Mouse (Mus musculus) layer of hippocampus, adult 2 months (tissue): ENCODE data around the gene Tkt. TPM values are rescaled to one million over a fixed set of nuclear protein-coding genes. Genes with fewer than 3 reads are reported as not detected.
"Not testable (repeated sequence)": the region's sequence is repeated elsewhere in the genome, so short reads cannot be mapped to it uniquely, and the experiment has no call there.

ENCODE experiments used
- DNase-seq, 2 experiments: peaks; one replicate each; pipeline ENCODE4 v3.0.0; 2022; ENCODE audit warnings: low spot score in 2 of 2
- H3K27ac ChIP-seq: fragments of 200-600 bp; 2 replicates; pipeline ENCODE4 v1.8.1; 2022
- H3K4me3 ChIP-seq: fragments of 200-600 bp; 2 replicates; pipeline ENCODE4 v1.8.1; 2022; ENCODE audit warnings: mild to moderate bottlenecking
- CTCF ChIP-seq: fragments of 200-600 bp; conservative IDR thresholded peaks from 2 replicates; pipeline ENCODE4 v1.8.1; 2022; ENCODE audit warnings: antibody characterized with exemption, mild to moderate bottlenecking, moderate library complexity
- total RNA-seq, 2 experiments: library from RNA; stranded (reverse); gene quantifications; 2 replicates each; pipeline ENCODE4 v1.2.3; 2021

Tkt gene
- total RNA-seq, 2 experiments from 2014 or later: 162 to 164 TPM

DNA sequence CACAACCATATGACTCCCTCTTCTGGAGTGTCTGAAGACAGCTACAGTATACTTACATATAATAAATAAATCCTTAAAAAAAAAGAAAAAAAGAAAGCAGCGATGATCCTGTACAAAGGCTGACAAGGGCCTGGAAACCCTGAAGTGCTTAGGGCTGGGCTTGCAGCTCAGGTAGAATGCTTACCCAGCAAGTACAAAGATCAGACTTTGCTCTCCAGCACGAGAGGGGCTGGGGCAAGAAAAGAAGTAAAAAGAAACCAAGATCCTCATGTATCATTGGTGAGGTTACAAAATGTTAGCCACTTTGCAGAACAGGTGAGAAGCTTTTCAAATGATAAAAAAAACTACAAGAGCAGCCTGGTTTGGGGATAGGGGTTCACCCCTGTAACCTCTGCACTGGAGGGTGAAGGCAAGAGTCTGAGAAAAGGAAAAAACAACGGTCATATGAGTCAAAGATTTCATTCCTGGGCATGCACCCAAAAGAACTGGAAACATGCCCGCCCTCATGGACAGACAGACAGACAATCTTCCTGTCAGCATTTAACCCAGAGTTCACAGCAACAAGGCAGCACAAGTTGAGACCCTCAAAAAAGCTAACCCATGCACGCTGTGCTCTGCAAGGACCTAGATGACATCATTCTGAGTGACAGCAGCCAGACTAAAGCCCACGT, 14.2 kb upstream of the Tkt start:
- no peak for DNase-seq
- Histone ChIP-seq H3K4me3 (no peak overlapping the region), H3K27ac (no peak overlapping the region)
- TF ChIP-seq CTCF: no peak

DNA sequence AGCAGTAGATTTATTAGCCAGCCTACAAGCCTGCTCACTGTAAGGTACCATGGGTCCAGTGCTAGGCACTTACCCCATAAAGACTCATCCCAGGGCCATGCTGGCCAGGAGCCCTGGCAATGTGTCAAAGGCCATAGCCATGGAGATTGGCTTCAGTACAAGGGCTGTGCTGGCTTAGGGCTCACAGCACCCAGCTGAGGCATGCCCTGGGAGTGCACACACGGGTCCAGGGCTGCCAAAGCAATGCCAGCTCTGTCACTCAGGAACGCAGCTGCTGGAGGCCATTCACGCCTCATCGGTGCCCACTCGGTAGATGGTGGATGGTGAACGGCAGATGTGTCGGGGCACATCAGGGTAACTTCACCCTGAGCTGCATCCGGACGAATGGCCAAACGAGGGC, 6.6 kb upstream of the Tkt start:
- peak; percentile 16; the same call in 1 of the 2 replicates for TF ChIP-seq CTCF
- DNase-seq: peak; percentile 65 to 76
- H3K27ac ChIP-seq: peak overlapping the region; percentile 77

GRCm38 (mm10) chr14:30543331-30543730, 4.8 kb upstream of the Tkt start:
- H3K27ac ChIP-seq, DNase-seq, H3K4me3 ChIP-seq: not testable (repeated sequence)

More for the DNA sequence above, 6.6 kb upstream of the Tkt start:
- no peak overlapping the region; the same call in 1 of the 2 replicates for H3K4me3 ChIP-seq

DNA sequence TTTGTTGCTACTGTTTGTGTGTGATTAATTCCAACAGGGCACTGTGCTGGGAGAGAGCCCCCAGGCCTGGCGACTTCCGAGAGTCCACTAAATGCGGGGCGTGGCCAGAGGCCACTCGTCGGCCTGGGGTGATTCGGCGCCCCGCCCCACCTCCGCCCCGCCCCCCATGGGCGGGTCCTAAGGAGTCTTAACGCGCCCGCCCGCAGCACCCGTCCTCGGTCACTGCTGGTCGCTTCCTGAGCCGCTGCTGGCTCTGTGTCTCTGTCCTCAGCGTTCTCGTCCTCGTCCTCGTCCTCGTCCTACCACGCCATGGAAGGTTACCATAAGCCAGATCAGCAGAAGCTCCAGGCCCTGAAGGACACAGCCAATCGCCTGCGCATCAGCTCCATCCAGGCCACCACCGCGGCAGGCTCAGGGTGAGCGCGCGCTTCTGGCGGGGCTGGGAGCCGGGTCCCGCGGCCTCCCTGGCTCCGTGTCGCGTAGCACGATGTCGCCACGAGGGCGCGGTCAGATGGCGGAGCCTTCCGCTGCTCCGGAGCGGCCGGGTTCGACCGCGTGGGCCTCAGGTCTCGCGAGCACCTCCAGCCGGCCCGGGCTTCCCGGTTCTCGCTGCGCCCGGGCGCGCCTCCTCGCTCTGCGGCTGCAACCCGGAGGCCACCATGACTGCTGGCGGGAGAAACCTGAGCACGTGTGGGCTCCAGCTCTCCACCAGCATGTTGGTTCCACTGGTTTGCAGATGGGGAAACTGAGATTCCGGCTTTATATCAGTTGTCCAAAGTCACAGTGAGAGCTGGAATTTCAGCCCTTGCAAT, 1.0 kb downstream of the Tkt start:
- Histone ChIP-seq H3K27ac (peak overlapping the region; percentile 94), H3K4me3 (peak overlapping the region; percentile 93)
- TF ChIP-seq CTCF: no peak
- peak; percentile 91 for DNase-seq

DNA sequence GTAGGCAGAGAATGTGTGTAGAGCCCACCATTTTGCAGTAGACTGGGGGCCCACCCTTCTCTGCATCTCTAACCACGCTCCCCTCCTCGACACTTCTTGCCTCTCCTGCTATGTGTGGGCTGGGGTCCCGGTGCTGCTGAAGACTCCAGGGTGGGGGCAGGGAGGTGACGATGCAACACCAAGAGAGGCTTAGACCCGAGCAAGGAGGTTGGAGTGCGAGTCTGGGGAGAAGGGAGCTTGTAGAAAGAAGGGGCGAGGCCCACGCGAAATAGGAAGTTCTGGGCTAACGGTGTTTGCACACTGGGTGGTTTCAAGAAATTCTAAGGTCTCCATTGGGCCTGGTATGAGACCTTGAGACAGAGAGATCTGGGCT, 1.6 kb downstream of the Tkt start:
- TF ChIP-seq CTCF: no peak
- no peak for DNase-seq
- Histone ChIP-seq H3K27ac (peak overlapping the region; percentile 94), H3K4me3 (peak overlapping the region; percentile 93)

- no peak for DNase-seq
Measured at GRCm38 (mm10) chr14:30550232-30551070, 2.3 kb downstream of the Tkt start.

DNA sequence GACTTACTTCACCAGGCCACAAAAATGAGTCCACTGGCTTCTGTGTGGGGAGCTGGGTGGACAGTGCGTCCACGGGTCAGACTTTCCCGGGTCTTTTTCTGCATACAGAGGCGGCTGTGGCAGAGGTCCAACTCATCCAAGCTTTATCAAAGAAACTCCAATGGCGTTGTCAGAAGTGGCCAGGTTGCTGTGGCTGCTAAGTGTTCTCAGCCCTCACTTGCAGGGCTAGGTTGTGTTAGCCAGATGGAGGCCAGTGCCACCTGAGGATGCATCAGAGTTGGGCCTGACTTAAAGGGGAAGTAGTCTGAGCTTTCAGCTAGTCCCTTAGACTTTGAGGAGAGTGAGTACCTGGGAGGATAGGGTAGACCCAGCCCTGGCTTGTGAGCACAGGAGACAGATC, 3.4 kb downstream of the Tkt start:
- H3K27ac ChIP-seq: 0 out of 2 replicates have a peak overlapping the region, but pooled peaks have one; percentile 7
- DNase-seq: no peak
- no peak for TF ChIP-seq CTCF
- peak overlapping the region; percentile 28 for H3K4me3 ChIP-seq

More at GRCm38 (mm10) chr14:30550232-30551070, 2.3 kb downstream of the Tkt start:
- Histone ChIP-seq H3K4me3 (peak overlapping the region; percentile 93), H3K27ac (peak overlapping the region; percentile 94)
- no peak for TF ChIP-seq CTCF

DNA sequence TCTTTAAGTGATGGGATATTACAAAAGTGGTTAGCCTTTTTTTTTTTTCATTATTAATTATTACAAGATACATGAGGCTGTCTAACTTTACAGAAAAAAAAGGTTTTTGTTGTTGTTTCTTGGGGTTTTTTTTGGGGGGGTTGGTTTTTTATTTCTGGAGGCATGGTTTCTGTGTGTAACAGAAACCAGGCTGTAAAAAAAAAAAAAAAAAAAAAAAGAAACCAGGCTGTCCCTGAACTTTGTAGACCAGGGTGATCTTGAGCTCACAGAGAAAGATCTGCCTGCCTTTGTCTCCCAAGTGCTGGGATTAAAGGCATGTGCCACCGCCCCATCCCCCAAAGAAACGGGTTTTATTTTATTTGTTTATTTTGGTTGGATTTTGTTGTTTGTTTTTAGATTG, 3.8 kb downstream of the Tkt start:
- Histone ChIP-seq H3K27ac (no peak overlapping the region), H3K4me3 (no peak overlapping the region)
- no peak for DNase-seq
- no peak for TF ChIP-seq CTCF

DNA sequence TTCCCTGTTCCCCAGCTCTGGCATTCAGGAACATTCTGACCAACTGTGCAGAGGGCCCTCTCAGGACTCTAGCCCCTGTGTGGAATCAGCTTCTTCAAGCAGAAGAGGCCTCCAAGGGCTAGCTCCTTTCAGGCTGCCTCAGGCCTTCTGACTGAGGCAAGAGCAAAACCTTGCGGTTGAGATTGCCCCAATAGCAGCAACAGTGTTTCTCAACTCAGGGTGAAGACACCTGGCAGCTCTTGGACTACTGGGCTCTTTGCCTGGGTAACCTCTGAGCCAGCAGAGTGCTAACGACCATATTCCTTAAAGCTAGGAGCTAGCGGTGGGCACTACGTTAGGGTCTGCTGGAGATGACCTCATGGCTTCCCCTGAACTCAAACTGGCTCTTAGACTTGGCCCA, 5.0 kb downstream of the Tkt start:
- no peak for DNase-seq
- no peak for TF ChIP-seq CTCF
- Histone ChIP-seq H3K27ac (no peak overlapping the region), H3K4me3 (no peak overlapping the region)

- TF ChIP-seq CTCF: no peak
- DNase-seq: no peak
- no peak overlapping the region for H3K27ac ChIP-seq
Measured at GRCm38 (mm10) chr14:30556651-30557050, 8.5 kb downstream of the Tkt start.

GRCm38 (mm10) chr14:30557730-30558129, 9.6 kb downstream of the Tkt start:
- DNase-seq: no peak
- H3K4me3 ChIP-seq: no peak overlapping the region
- no peak overlapping the region for H3K27ac ChIP-seq
- no peak for TF ChIP-seq CTCF

More at GRCm38 (mm10) chr14:30556651-30557050, 8.5 kb downstream of the Tkt start:
- no peak overlapping the region for H3K4me3 ChIP-seq

GRCm38 (mm10) chr14:30559321-30559850, 11.2 kb downstream of the Tkt start:
- TF ChIP-seq CTCF: no peak
- H3K27ac ChIP-seq: no peak overlapping the region
- DNase-seq: no peak
- H3K4me3 ChIP-seq: no peak overlapping the region
